13 mouse cellular contexts compared by ENCODE assay signal in the genomic region with DNA sequence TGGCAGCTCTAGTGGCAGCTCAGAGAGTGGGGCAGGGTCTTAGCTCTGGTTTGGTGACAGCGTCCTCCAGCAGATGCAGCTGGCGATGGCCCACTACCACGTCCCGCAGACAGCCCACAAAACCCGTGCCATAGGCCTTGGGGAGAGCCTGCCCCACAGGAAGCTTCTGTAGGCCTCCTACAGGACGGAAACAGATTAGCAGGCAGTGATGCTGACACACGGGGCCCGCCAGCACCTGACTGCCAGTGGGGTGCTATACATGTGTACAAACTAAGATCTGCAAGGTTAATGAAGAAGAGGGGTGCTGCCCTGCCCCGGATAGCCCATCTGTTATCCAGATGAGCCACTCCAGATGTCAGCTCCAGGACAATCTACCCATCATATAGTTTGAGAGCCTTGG. TPM values are rescaled to one million over a fixed set of nuclear protein-coding genes. Genes with fewer than 3 reads are reported as not detected.
DNase-seq lines count a peak whose midpoint lies in the region; ATAC-seq and TF ChIP-seq lines count a peak whose summit lies in the region.
"Had no signal": no experiment of that assay in that cellular context is flagged by ENCODE, and none has a peak within 500 bp of the region (broad histone marks: within the 10 kb centered on the region; RNA-seq: fewer than 3 reads in every experiment).

No protein-coding gene starts in this region.

- H3K4me3 ChIP-seq in layer of hippocampus, adult 2 months, result no peak overlapping the region
- no peak overlapping the region for H3K4me3 ChIP-seq in cerebellum, adult 2 months (replicated peaks; ENCODE audit: insufficient read depth, low read depth, low read length)
- H3K4me3 ChIP-seq: kidney, embryonic 15.5 days; limb, embryonic 15.5 days had no signal

- H3K27me3 ChIP-seq in cerebellum, adult 2 months (ENCODE audit: control insufficient read depth, insufficient read depth, low read length), result no peaks in the 10 kb centered on the region
- H3K27me3 ChIP-seq: kidney, embryonic 15.5 days; limb, embryonic 15.5 days had no signal

- WGBS in cerebellum, adult 2 months, result 72% methylated on average over 9 of the region's 9 CpGs

- TF ChIP-seq POLR2A in cerebellum, adult 2 months (IDR thresholded peaks at IDR 0.05; ENCODE audit: borderline replicate concordance, insufficient read depth, low read length), result no peak

- peak; percentile 59 for ATAC-seq in megakaryocyte, adult 5-6 weeks (ENCODE audit: poor library complexity, severe bottlenecking)

- no peaks in the 10 kb centered on the region for H3K4me1 ChIP-seq in cerebellum, adult 2 months (ENCODE audit: control insufficient read depth, insufficient read depth, low read length)
- H3K4me1 ChIP-seq: kidney, embryonic 15.5 days; limb, embryonic 15.5 days had no signal

- no peak overlapping the region for H3K27ac ChIP-seq in layer of hippocampus, adult 2 months
- H3K27ac ChIP-seq in cerebellum, adult 2 months (ENCODE audit: insufficient read depth, low read length), result no peak overlapping the region
- H3K27ac ChIP-seq: hindbrain, embryonic 14.5 days; kidney, embryonic 15.5 days; limb, embryonic 15.5 days had no signal

- DNase-seq in layer of hippocampus, adult 2 months (ENCODE audit: low spot score in 2 of 2), result no peak
- no peak for DNase-seq in layer of hippocampus, adult 8-10 months (ENCODE audit: low spot score in 2 of 2)
- peak; percentile 9 to 22 for DNase-seq in B cell, adult 2 months
- peak; percentile 64 for DNase-seq in R1 (ENCODE audit: low read depth, low spot score)
- DNase-seq in cerebellum, adult 2 months, result no peak
- DNase-seq in right cerebral cortex, postnatal 36 days (ENCODE audit: low spot score in 2 of 2), result no peak
- DNase-seq: cerebellum, postnatal 25 days; layer of hippocampus, postnatal 36 days had no signal

- TF ChIP-seq CTCF in layer of hippocampus, adult 2 months (conservative IDR thresholded peaks at IDR 0.05), result peak; percentile 54
- no peak for TF ChIP-seq CTCF in cerebellum, adult 2 months (IDR thresholded peaks at IDR 0.05; ENCODE audit: borderline replicate concordance, insufficient read depth, low read depth, low read length)

RNA-seq across cellular contexts. Expression of gene Agrn, which starts 30.8 kb away (rescaled TPM):
- 100 to 1,000 TPM; 146 to 148 TPM for total RNA-seq in layer of hippocampus, adult 2 months (2021)
- 100 to 1,000 TPM; 125 to 145 (median 144) TPM for total RNA-seq in layer of hippocampus, adult 8-10 months (2022)
- 2.9 and 4.2 TPM in 2 replicates for total RNA-seq in megakaryocyte, adult 5-6 weeks (2015)
- 1.8 and 2.9 TPM in 2 replicates for total RNA-seq in megakaryocyte, adult 5-6 weeks (2017)
- 109 and 111 TPM in 2 replicates for polyA plus RNA-seq in cerebellum, adult 2 months (2012; rRNA removed)

RNA-seq across cellular contexts. Expression of gene Isg15, which starts 34.1 kb away (rescaled TPM):
- 1 to 10 TPM in 1 of 2 experiments, under 1 TPM in 1; 0.87 to 1.3 TPM for total RNA-seq in layer of hippocampus, adult 2 months (2021)
- 1 to 10 TPM in 3 of 4 experiments, under 1 TPM in 1; 0.87 to 2.6 (median 1.7) TPM for total RNA-seq in layer of hippocampus, adult 8-10 months (2022)
- total RNA-seq in megakaryocyte, adult 5-6 weeks (2015), result 6.3 and 6.4 TPM in 2 replicates
- total RNA-seq in megakaryocyte, adult 5-6 weeks (2017), result 5.4 and 7.2 TPM in 2 replicates
- 3.5 and 4.8 TPM in 2 replicates for polyA plus RNA-seq in cerebellum, adult 2 months (2012; rRNA removed)

RNA-seq across cellular contexts. Expression of gene Rnf223, which starts 36.2 kb away (rescaled TPM):
- 1 to 10 TPM in 1 of 2 experiments, under 1 TPM in 1; 0.79 to 1.1 TPM for total RNA-seq in layer of hippocampus, adult 2 months (2021)
- total RNA-seq in layer of hippocampus, adult 8-10 months (2022), result 1 to 10 TPM in 2 of 4 experiments, under 1 TPM in 2; 0.49 to 2.0 (median 0.81) TPM
- total RNA-seq in megakaryocyte, adult 5-6 weeks (2015), result 0.09 and 0.60 TPM in 2 replicates
- total RNA-seq in megakaryocyte, adult 5-6 weeks (2017), result 0.08 and 0.11 TPM in 2 replicates
- polyA plus RNA-seq in cerebellum, adult 2 months (2012; rRNA removed), result 2.0 and 2.1 TPM in 2 replicates
- polyA plus RNA-seq: heart, embryonic 11.5 days had no signal

RNA-seq across cellular contexts. Expression of gene AW011738, which starts 36.6 kb away (rescaled TPM):
- total RNA-seq in layer of hippocampus, adult 2 months (2021), result 1 to 10 TPM; 5.6 to 7.1 TPM
- total RNA-seq in layer of hippocampus, adult 8-10 months (2022), result 1 to 10 TPM; 5.9 to 7.3 (median 6.3) TPM
- total RNA-seq in megakaryocyte, adult 5-6 weeks (2015), result 0.11 and 0.42 TPM in 2 replicates
- 0.49 and 0.66 TPM in 2 replicates for total RNA-seq in megakaryocyte, adult 5-6 weeks (2017)
- 6.6 and 6.8 TPM in 2 replicates for polyA plus RNA-seq in cerebellum, adult 2 months (2012; rRNA removed)

RNA-seq across cellular contexts. Expression of gene Perm1, which starts 49.2 kb away (rescaled TPM):
- under 1 TPM; 0.26 to 0.44 TPM for total RNA-seq in layer of hippocampus, adult 2 months (2021)
- total RNA-seq in layer of hippocampus, adult 8-10 months (2022), result under 1 TPM; 0.32 to 0.45 (median 0.38) TPM
- total RNA-seq in megakaryocyte, adult 5-6 weeks (2015), result 0.11 TPM in 1 of 2 replicates, not detected in the other
- not detected in 2 replicates for total RNA-seq in megakaryocyte, adult 5-6 weeks (2017)
- polyA plus RNA-seq in cerebellum, adult 2 months (2012; rRNA removed), result 1.3 and 1.4 TPM in 2 replicates

Comparison
In these comparisons a context has a peak if more than half of its experiments do, and no peak if none do; other contexts are left out.
1. DNase-seq: peak in B cell, adult 2 months (2 of 2) and R1 (single experiment); none in layer of hippocampus, adult 2 months (0 of 2), layer of hippocampus, adult 8-10 months (0 of 2), cerebellum, adult 2 months (0 of 2) and right cerebral cortex, postnatal 36 days (0 of 2).
2. RNA of gene Agrn, which starts 30.8 kb away (total RNA-seq): 146 to 148 TPM in layer of hippocampus, adult 2 months and 125 to 145 TPM in layer of hippocampus, adult 8-10 months; 1.8 to 4.2 TPM in megakaryocyte, adult 5-6 weeks; every median in the first group is over 10 times any median in the second.